Mouse (Mus musculus): ENCODE data around the gene Olfr643. TPM values are rescaled to one million over a fixed set of nuclear protein-coding genes. Genes with fewer than 3 reads are reported as not detected.

Olfr643 gene
- polyA plus RNA-seq (2015; fragmentation: Nextera tagmentation; extraction: Ambion mirVana) = not detected in 2 replicates

GRCm38 (mm10) chr7:104137305-104137704, at the start of gene Olfr643:
Olfr643 (minus strand) TSS chr7:104137405.
- Histone ChIP-seq H3K4me2 (ENCODE audit: low read depth, low read length) (no peak within 1 kb of the TSS), H3K36me3 (ENCODE audit: control insufficient read depth, insufficient read depth, low read length) (no peaks in the 10 kb centered on the region), H3K4me1 (ENCODE audit: control insufficient read depth, insufficient read depth, low read length) (no peaks in the 10 kb centered on the region), H3K27me3 (replicated peaks; ENCODE audit: control insufficient read depth, insufficient read depth, low read length) (no peaks in the 10 kb centered on the region), H3K4me3 (ENCODE audit: low read length) (no peak within 1 kb of the TSS), H3K27ac (ENCODE audit: low read length) (no peak within 1 kb of the TSS), H3K9ac (ENCODE audit: low read depth, low read length) (no peak within 1 kb of the TSS), H3K9me3 (ENCODE audit: control insufficient read depth, low read length) (no peaks in the 10 kb centered on the region)
- ATAC-seq = no peak
- WGBS = 77% methylated on average over 5 of the region's 5 CpGs

- H3K27me3 ChIP-seq (replicated peaks; ENCODE audit: control insufficient read depth, insufficient read depth, low read length) = no peaks in the 10 kb centered on the region
- no peak within 1 kb of the TSS for H3K4me2 ChIP-seq (ENCODE audit: low read depth, low read length)
- WGBS = 75% methylated on average over 2 of the region's 2 CpGs
- H3K9ac ChIP-seq (ENCODE audit: low read depth, low read length) = no peak within 1 kb of the TSS
- H3K36me3 ChIP-seq (ENCODE audit: control insufficient read depth, insufficient read depth, low read length) = no peaks in the 10 kb centered on the region
- H3K9me3 ChIP-seq (ENCODE audit: control insufficient read depth, low read length) = no peaks in the 10 kb centered on the region
- no peak within 1 kb of the TSS for H3K27ac ChIP-seq (ENCODE audit: low read length)
- H3K4me3 ChIP-seq (ENCODE audit: low read length) = no peak within 1 kb of the TSS
- H3K4me1 ChIP-seq (ENCODE audit: control insufficient read depth, insufficient read depth, low read length) = no peaks in the 10 kb centered on the region
- no peak for ATAC-seq
These were observed 46.1 kb upstream of the Olfr643 start, which contains the start of gene Olfr648 for GRCm38 (mm10) chr7:104183292-104183691. Olfr648 (minus strand) TSS chr7:104183392.

GRCm38 (mm10) chr7:104179074-104179473, 41.9 kb upstream of the Olfr643 start:
- H3K4me2 ChIP-seq (ENCODE audit: low read depth, low read length) = no peak overlapping the region
- no peak for ATAC-seq
- H3K27ac ChIP-seq (ENCODE audit: low read length) = no peak overlapping the region
- no peak overlapping the region for H3K4me3 ChIP-seq (ENCODE audit: low read length)
- no peaks in the 10 kb centered on the region for H3K27me3 ChIP-seq (replicated peaks; ENCODE audit: control insufficient read depth, insufficient read depth, low read length)
- no peak overlapping the region for H3K9ac ChIP-seq (ENCODE audit: low read depth, low read length)
- no peaks in the 10 kb centered on the region for H3K4me1 ChIP-seq (ENCODE audit: control insufficient read depth, insufficient read depth, low read length)
- H3K36me3 ChIP-seq (ENCODE audit: control insufficient read depth, insufficient read depth, low read length) = no peaks in the 10 kb centered on the region
- H3K9me3 ChIP-seq (ENCODE audit: control insufficient read depth, low read length) = no peaks in the 10 kb centered on the region
- 86% methylated on average over 1 of the region's 1 CpGs for WGBS

- Histone ChIP-seq H3K9ac (ENCODE audit: low read depth, low read length) (no peak overlapping the region), H3K27me3 (replicated peaks; ENCODE audit: control insufficient read depth, insufficient read depth, low read length) (no peaks in the 10 kb centered on the region), H3K4me1 (ENCODE audit: control insufficient read depth, insufficient read depth, low read length) (no peaks in the 10 kb centered on the region), H3K4me2 (ENCODE audit: low read depth, low read length) (no peak overlapping the region), H3K4me3 (ENCODE audit: low read length) (no peak overlapping the region), H3K9me3 (ENCODE audit: control insufficient read depth, low read length) (no peaks in the 10 kb centered on the region), H3K27ac (ENCODE audit: low read length) (no peak overlapping the region), H3K36me3 (ENCODE audit: control insufficient read depth, insufficient read depth, low read length) (no peaks in the 10 kb centered on the region)
- no peak for ATAC-seq
- 64% methylated on average over 5 of the region's 5 CpGs for WGBS
These were observed 41.3 kb upstream of the Olfr643 start for GRCm38 (mm10) chr7:104178422-104179054.

- Histone ChIP-seq H3K9ac (ENCODE audit: low read depth, low read length) (no peak overlapping the region), H3K9me3 (ENCODE audit: control insufficient read depth, low read length) (no peaks in the 10 kb centered on the region), H3K4me1 (ENCODE audit: control insufficient read depth, insufficient read depth, low read length) (no peaks in the 10 kb centered on the region), H3K4me3 (ENCODE audit: low read length) (no peak overlapping the region), H3K27ac (ENCODE audit: low read length) (no peak overlapping the region), H3K27me3 (replicated peaks; ENCODE audit: control insufficient read depth, insufficient read depth, low read length) (no peaks in the 10 kb centered on the region), H3K36me3 (ENCODE audit: control insufficient read depth, insufficient read depth, low read length) (no peaks in the 10 kb centered on the region), H3K4me2 (ENCODE audit: low read depth, low read length) (no peak overlapping the region)
- 67% methylated on average over 1 of the region's 1 CpGs for WGBS
- ATAC-seq = no peak
These were observed 37.9 kb upstream of the Olfr643 start for GRCm38 (mm10) chr7:104175085-104175484.

- 74% methylated on average over 6 of the region's 6 CpGs for WGBS
These were observed 32.5 kb upstream of the Olfr643 start for GRCm38 (mm10) chr7:104169634-104170204.

GRCm38 (mm10) chr7:104167105-104167504, 29.9 kb upstream of the Olfr643 start:
- no peak overlapping the region for H3K4me3 ChIP-seq (ENCODE audit: low read length)
- no peaks in the 10 kb centered on the region for H3K36me3 ChIP-seq (ENCODE audit: control insufficient read depth, insufficient read depth, low read length)
- H3K9ac ChIP-seq (ENCODE audit: low read depth, low read length) = no peak overlapping the region
- no peak for ATAC-seq
- 83% methylated on average over 6 of the region's 6 CpGs for WGBS
- H3K27me3 ChIP-seq (replicated peaks; ENCODE audit: control insufficient read depth, insufficient read depth, low read length) = no peaks in the 10 kb centered on the region
- H3K27ac ChIP-seq (ENCODE audit: low read length) = no peak overlapping the region
- H3K9me3 ChIP-seq (ENCODE audit: control insufficient read depth, low read length) = no peaks in the 10 kb centered on the region
- H3K4me2 ChIP-seq (ENCODE audit: low read depth, low read length) = no peak overlapping the region
- no peaks in the 10 kb centered on the region for H3K4me1 ChIP-seq (ENCODE audit: control insufficient read depth, insufficient read depth, low read length)

More at GRCm38 (mm10) chr7:104169634-104170204, 32.5 kb upstream of the Olfr643 start:
- no peaks in the 10 kb centered on the region for H3K9me3 ChIP-seq (ENCODE audit: control insufficient read depth, low read length)
- H3K36me3 ChIP-seq (ENCODE audit: control insufficient read depth, insufficient read depth, low read length) = no peaks in the 10 kb centered on the region
- H3K4me3 ChIP-seq (ENCODE audit: low read length) = no peak overlapping the region
- H3K27ac ChIP-seq (ENCODE audit: low read length) = no peak overlapping the region
- no peaks in the 10 kb centered on the region for H3K4me1 ChIP-seq (ENCODE audit: control insufficient read depth, insufficient read depth, low read length)
- ATAC-seq = no peak
- no peaks in the 10 kb centered on the region for H3K27me3 ChIP-seq (replicated peaks; ENCODE audit: control insufficient read depth, insufficient read depth, low read length)
- no peak overlapping the region for H3K4me2 ChIP-seq (ENCODE audit: low read depth, low read length)
- H3K9ac ChIP-seq (ENCODE audit: low read depth, low read length) = no peak overlapping the region

GRCm38 (mm10) chr7:104150456-104150855, 13.3 kb upstream of the Olfr643 start, which contains the start of gene Ubqlnl:
Ubqlnl (minus strand) TSS chr7:104150556.
- H3K9me3 ChIP-seq (ENCODE audit: control insufficient read depth, low read length) = no peaks in the 10 kb centered on the region
- H3K27me3 ChIP-seq (replicated peaks; ENCODE audit: control insufficient read depth, insufficient read depth, low read length) = no peaks in the 10 kb centered on the region
- no peak for ATAC-seq
- H3K36me3 ChIP-seq (ENCODE audit: control insufficient read depth, insufficient read depth, low read length) = no peaks in the 10 kb centered on the region
- H3K4me1 ChIP-seq (ENCODE audit: control insufficient read depth, insufficient read depth, low read length) = no peaks in the 10 kb centered on the region
- no peak within 1 kb of the TSS for H3K4me3 ChIP-seq (ENCODE audit: low read length)
- H3K9ac ChIP-seq (ENCODE audit: low read depth, low read length) = no peak within 1 kb of the TSS
- WGBS = 84% methylated on average over 2 of the region's 2 CpGs
- H3K27ac ChIP-seq (ENCODE audit: low read length) = no peak within 1 kb of the TSS
- H3K4me2 ChIP-seq (ENCODE audit: low read depth, low read length) = no peak within 1 kb of the TSS

- Histone ChIP-seq H3K4me3 (ENCODE audit: low read length) (no peak within 1 kb of the TSS), H3K4me2 (ENCODE audit: low read depth, low read length) (no peak within 1 kb of the TSS), H3K27me3 (replicated peaks; ENCODE audit: control insufficient read depth, insufficient read depth, low read length) (no peaks in the 10 kb centered on the region), H3K9ac (ENCODE audit: low read depth, low read length) (no peak within 1 kb of the TSS), H3K36me3 (ENCODE audit: control insufficient read depth, insufficient read depth, low read length) (no peaks in the 10 kb centered on the region), H3K27ac (ENCODE audit: low read length) (no peak within 1 kb of the TSS), H3K4me1 (ENCODE audit: control insufficient read depth, insufficient read depth, low read length) (no peaks in the 10 kb centered on the region), H3K9me3 (ENCODE audit: control insufficient read depth, low read length) (no peaks in the 10 kb centered on the region)
- 67% methylated on average over 3 of the region's 3 CpGs for WGBS
- no peak for ATAC-seq
These were observed 6.0 kb upstream of the Olfr643 start, which contains the start of gene Ubqln3 for GRCm38 (mm10) chr7:104143179-104143578. Ubqln3 (minus strand) TSS chr7:104143279.

Data from intestine, embryonic 16.5 days (tissue).